Mouse (Mus musculus) testis, adult 2 months (tissue): ENCODE measurements around the gene Fbxo47. TPM values are rescaled to one million over a fixed set of nuclear protein-coding genes. Genes with fewer than 3 reads are reported as not detected.
A peak's percentile ranks its signal among the peaks of the same experiment; 100 is the strongest.

Experiments used
- H3K27ac ChIP-seq: fragments of 200-500 bp; 2 replicates; pipeline ENCODE4 v1.5.1; 2012; ENCODE audit warnings: low read depth, low read length; ENCODE audit not compliant: control insufficient read depth, insufficient read depth
- H3K27me3 ChIP-seq: fragments of 200-500 bp; 2 replicates; pipeline ENCODE4 v1.6.1; 2012; ENCODE audit warnings: mild to moderate bottlenecking, low read length, moderate library complexity; ENCODE audit not compliant: control insufficient read depth, insufficient read depth
- H3K36me3 ChIP-seq: fragments of 200-500 bp; 2 replicates; pipeline ENCODE4 v1.6.1; 2012; ENCODE audit warnings: mild to moderate bottlenecking, low read length; ENCODE audit not compliant: control insufficient read depth, insufficient read depth
- H3K4me1 ChIP-seq: fragments of 200-500 bp; 2 replicates; pipeline ENCODE4 v1.6.1; 2012; ENCODE audit warnings: low read length; ENCODE audit not compliant: control insufficient read depth, insufficient read depth
- H3K4me3 ChIP-seq: fragments of 200-500 bp; 2 replicates; pipeline ENCODE4 v1.5.1; 2012; ENCODE audit warnings: low read depth, mild to moderate bottlenecking, low read length, moderate library complexity, mixed read lengths; ENCODE audit not compliant: control insufficient read depth
- CTCF ChIP-seq: fragments of 200-500 bp; IDR thresholded peaks from 2 replicates; pipeline ENCODE4 v1.5.1; 2012; ENCODE audit warnings: low read depth, mild to moderate bottlenecking, inconsistent platforms, low read length, moderate library complexity; ENCODE audit not compliant: control insufficient read depth, insufficient read depth, insufficient replicate concordance
- POLR2A ChIP-seq: fragments of 200-500 bp; IDR thresholded peaks from 2 replicates; pipeline ENCODE4 v1.6.1; 2012; ENCODE audit warnings: low read depth, mild to moderate bottlenecking, inconsistent platforms, low read length, moderate library complexity; ENCODE audit not compliant: control insufficient read depth
- polyA plus RNA-seq: library from polyadenylated mRNA; depleted of rRNA; stranded (reverse); fragments of >200 nt; gene quantifications from 2 replicates; pipeline ENCODE4 v1.2.3, GENCODE M21; 2012

Fbxo47 gene
- polyA plus RNA-seq, 1 experiment, result 25.8 TPM

DNA sequence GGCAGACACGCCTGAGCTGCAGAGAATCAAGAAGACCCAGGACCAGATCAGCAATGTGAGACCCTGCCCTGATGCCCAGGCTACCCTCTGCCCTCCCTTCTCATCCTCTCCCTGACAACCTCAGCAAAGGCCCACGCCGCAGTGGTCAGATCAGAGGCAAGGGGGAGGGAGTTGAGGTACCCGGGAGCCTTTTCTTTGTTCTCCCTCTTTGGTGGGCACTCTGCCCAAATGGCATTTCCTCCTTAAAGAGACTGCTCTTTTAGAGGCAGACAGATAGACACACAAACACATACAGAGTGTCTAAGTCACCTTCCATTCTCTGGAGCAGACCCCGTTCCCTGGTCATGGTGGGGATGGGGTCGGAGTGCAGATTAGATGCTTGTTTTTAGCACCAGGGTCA, 59.1 kb downstream of the Fbxo47 start:
- H3K36me3 ChIP-seq, result no peaks in the 10 kb centered on the region
- no peak overlapping the region for H3K27ac ChIP-seq
- H3K4me1 ChIP-seq, result no peaks in the 10 kb centered on the region; the same call in 1 of the 2 replicates
- no peak for TF ChIP-seq CTCF
- TF ChIP-seq POLR2A, result no peak
- no peaks in the 10 kb centered on the region for H3K27me3 ChIP-seq
- no peak overlapping the region for H3K4me3 ChIP-seq

DNA sequence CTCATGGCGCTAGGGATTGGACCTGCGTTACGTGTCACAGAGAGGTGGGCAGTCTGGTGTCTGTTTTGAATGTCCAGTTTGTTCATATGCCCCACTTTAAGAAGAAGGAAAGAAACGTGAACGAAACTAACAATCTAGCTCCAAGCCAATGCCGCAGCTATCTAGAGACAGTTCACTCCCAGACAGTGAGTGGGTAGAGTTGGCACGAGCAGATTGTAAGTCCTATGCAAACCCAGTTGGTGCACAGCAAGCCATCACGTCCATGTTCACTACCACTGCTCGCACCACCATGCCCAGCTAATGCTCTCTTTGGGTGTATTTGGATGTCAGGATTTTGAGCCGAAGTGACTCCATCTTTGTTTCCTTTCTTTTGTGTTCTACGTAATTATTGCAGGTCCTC, 59.8 kb downstream of the Fbxo47 start:
- Histone ChIP-seq H3K4me1 (no peaks in the 10 kb centered on the region; the same call in 1 of the 2 replicates), H3K27me3 (no peaks in the 10 kb centered on the region), H3K36me3 (no peaks in the 10 kb centered on the region), H3K27ac (no peak overlapping the region), H3K4me3 (no peak overlapping the region)
- TF ChIP-seq CTCF (no peak), POLR2A (no peak)

DNA sequence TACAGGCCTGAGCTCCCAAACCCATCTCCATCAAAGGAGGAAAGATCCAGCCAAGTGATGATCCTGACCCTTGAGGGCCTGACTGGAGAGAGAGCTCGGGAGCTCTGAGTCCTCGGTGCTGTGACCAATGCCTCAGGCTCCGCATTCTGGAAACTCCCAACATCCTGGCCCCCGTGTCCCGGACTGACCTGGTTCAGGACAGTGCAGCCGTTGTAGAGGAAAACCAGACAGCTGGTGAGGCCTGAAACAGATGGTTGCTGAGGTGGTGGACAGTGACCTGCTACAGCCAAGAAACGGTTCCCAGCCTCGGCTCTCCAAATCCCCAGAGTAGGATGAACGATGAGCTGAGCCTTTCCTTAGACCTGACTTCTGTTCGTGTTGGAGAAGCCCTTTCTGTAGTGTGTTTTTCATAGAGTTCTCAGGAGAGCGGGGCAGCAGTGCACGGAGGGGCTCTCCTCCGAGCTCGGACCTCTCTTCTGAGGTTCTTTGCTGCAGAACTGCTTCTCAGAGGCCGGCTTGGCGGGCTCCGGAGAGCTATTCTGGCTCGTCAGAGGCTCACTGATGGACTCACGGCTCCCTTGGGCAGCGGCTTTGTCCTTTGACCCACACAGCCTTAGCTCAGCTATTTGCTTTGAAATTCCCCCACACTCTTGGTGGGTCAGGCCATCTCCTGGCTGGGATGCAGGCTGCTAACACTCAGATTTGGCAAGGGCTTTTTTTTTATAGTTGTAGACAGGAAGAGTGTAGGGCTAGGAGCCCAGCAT, 60.9 kb downstream of the Fbxo47 start:
- Histone ChIP-seq H3K27ac (0 out of 2 replicates have a peak overlapping the region, but pooled peaks have one; percentile 5), H3K4me3 (no peak overlapping the region), H3K27me3 (no peaks in the 10 kb centered on the region), H3K4me1 (no peaks in the 10 kb centered on the region; the same call in 1 of the 2 replicates), H3K36me3 (no peaks in the 10 kb centered on the region)
- no peak for TF ChIP-seq CTCF
- no peak for TF ChIP-seq POLR2A

DNA sequence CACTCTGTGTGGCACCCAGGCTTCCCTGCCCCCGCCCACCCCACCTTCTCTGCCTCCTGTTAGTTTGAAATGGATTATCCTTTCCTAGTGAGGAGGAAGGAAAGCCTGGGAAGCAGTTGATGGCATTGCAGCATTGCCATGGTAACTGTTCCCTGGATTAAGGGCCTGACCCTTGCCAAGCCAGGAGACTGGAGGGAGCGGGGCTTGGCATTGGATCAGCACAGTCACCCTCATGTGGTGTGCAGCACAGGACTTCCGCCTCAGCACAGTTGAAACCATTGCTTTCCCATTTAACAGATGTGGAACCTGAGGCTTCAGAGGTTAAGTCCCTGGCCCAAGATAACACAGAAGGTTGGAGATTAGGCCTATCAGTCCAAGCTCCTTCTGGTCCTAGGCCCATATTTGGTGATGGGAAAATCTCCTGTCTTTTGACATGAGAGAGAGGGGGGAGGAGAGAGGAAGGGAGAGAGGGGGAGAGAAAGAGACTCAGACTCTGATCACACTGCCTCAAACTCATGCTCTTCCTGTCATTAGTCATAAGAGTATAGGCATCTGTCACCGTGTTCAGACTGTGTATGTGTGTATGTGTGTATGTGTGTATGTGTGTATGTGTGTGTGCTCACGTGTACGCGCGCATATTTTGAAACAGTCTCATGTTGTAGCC, 62.4 kb downstream of the Fbxo47 start:
- H3K27ac ChIP-seq, result no peak overlapping the region
- TF ChIP-seq POLR2A, result no peak
- TF ChIP-seq CTCF, result no peak
- H3K27me3 ChIP-seq, result no peaks in the 10 kb centered on the region
- no peak overlapping the region for H3K4me3 ChIP-seq
- H3K36me3 ChIP-seq, result no peaks in the 10 kb centered on the region
- no peaks in the 10 kb centered on the region; the same call in 1 of the 2 replicates for H3K4me1 ChIP-seq

DNA sequence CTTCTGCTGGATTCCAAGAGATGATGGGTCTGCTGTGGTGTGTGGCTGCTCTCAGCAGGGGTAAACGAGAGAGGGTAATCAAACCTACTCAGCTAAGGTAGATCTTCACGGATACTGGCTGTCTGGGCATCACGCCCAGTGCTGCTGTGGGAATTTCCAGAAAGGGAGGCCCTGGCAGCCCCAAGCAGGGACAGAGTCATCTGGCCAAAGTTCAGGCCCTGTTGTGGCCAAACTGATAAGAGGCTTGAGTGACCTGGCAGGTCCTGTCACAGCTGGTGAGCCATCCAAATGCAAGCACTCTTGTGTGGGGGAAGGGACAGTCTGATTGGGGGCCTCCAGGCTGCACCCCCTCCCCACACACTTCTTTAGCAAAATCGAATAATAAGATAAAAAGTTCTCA, 63.1 kb downstream of the Fbxo47 start:
- no peaks in the 10 kb centered on the region for H3K27me3 ChIP-seq
- TF ChIP-seq CTCF (no peak), POLR2A (no peak)
- no peaks in the 10 kb centered on the region; the same call in 1 of the 2 replicates for H3K4me1 ChIP-seq
- no peak overlapping the region for H3K4me3 ChIP-seq
- H3K36me3 ChIP-seq, result no peaks in the 10 kb centered on the region
- H3K27ac ChIP-seq, result no peak overlapping the region

DNA sequence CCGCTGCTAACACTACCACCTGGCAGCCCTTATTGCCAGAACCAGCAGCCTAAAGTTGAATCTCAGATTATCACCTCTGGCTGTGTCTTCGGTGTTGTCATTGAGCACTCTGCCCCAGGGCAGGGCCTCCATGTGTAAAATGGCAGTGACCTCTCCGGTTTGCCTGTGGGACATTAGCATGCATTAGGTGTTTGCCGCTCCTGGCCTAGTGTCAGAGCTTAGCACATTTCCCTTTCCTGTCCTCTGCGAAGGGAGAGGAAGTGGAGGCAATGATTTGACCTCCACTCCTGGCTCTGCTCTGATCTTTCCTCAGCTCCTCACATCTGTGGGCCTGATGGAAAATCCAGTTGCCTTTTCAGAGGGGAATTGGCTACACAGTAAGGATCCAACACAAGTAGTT, 64.0 kb downstream of the Fbxo47 start:
- no peaks in the 10 kb centered on the region for H3K36me3 ChIP-seq
- no peak overlapping the region for H3K27ac ChIP-seq
- no peaks in the 10 kb centered on the region; the same call in 1 of the 2 replicates for H3K4me1 ChIP-seq

DNA sequence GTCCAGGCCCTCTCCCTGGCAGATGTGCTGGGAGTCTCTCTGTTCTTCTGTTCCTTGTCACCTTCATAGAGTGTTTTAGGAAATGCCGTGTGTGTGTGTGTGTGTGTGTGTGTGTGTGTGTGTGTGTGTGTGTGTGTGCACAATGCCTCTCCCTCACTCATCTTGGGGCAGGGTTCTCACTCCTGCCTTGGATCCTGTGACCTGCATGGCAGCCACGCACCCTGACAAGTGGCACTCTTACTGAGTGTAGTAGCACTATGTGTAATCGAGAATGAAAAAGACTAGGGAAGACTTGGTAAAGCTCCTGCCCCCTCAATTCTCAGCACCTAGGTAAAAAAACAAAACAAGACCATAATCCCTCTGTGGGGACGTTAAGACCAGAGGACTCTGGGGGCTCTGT, 64.9 kb downstream of the Fbxo47 start:
- H3K27ac ChIP-seq, result no peak overlapping the region
- H3K36me3 ChIP-seq, result no peaks in the 10 kb centered on the region
- H3K4me1 ChIP-seq, result no peaks in the 10 kb centered on the region; the same call in 1 of the 2 replicates
- TF ChIP-seq POLR2A (no peak), CTCF (no peak)
- H3K27me3 ChIP-seq, result no peaks in the 10 kb centered on the region
- H3K4me3 ChIP-seq, result no peak overlapping the region

More for the DNA sequence above, 64.0 kb downstream of the Fbxo47 start:
- no peaks in the 10 kb centered on the region for H3K27me3 ChIP-seq
- TF ChIP-seq CTCF (no peak), POLR2A (no peak)
- no peak overlapping the region for H3K4me3 ChIP-seq
